Mouse (Mus musculus) cerebellum, postnatal 4 days (tissue): ENCODE measurements around the gene Olfr1240.

Experiments used
- DNase-seq, 2 experiments: peaks; one replicate each; pipeline ENCODE4 v3.0.0; 2022; ENCODE audit warnings: low spot score in 2 of 2, mixed read lengths in 1 of 2

Olfr1240 gene

DNA sequence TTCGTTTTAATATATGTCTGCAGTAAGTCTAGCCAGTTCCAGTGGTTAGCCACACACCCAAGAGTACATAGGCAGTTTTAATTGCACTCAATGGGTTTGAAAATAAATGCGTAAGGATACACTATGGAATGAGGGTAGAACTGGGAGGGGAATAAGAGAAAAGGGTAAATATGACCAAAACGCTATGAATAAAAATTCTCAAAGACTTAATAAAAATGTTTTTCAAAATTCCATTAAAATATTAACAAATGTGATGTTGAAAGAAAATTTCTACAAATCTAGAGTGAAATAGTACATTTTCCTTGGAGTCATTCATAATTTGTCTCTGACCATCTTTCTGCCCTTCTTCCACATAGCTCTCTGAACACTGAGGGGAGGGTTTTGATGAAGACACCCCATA, at the start of gene Olfr1240:
TSS of gene Olfr1240 (minus strand) at position 101 of the 400 bp plus-strand sequence.
- no peak for DNase-seq

- DNase-seq, result no peak
Observed at GRCm38 (mm10) chr2:89487026-89487425, 44.2 kb upstream of the Olfr1240 start, which contains the start of gene Olfr1241. Gene Olfr1241 (minus strand): TSS chr2:89487126.

DNA sequence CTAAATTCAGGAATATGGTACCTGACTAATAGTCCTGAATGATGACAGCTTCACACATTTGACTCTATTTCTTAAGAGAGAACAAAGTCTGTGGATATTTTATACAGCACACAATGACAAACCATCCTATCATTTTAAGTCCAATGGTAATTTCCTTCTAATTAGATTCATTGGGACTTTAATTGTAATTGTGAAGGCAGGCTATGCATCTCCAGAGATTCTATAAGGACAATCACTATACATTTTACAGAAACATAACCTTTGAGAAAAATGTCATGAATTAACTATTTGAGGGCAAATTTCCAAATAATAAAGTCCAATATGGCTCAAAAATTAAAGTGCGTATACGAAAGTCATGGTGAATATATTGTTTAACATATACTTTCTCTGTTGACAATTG, 22.5 kb downstream of the Olfr1240 start, which contains the start of gene Olfr1239:
TSS of gene Olfr1239 (minus strand) at position 101 of the 400 bp plus-strand sequence.
- DNase-seq, result no peak

GRCm38 (mm10) chr2:89414557-89414956, 28.2 kb downstream of the Olfr1240 start:
- DNase-seq, result no peak

DNA sequence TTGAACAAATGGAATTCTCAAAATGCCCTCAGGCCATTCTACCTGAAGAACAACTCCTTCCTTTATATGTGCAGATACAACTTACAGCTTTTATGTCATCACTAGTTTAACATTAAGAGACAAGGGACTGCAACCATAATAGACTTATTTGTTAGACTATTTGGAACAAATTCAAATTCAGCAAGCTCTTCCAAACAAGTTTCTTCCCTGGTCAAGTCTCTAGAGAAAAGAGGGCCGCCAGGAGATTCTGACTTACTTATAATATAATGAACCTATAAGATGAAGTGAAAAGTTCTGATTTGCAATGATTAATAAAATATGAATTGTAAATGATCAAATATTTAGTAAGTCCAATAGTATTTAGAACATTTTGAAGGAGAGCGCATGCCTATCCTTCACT, 33.2 kb downstream of the Olfr1240 start, which contains the start of gene Olfr1238:
TSS of gene Olfr1238 (minus strand) at position 101 of the 400 bp plus-strand sequence.
- no peak for DNase-seq

GRCm38 (mm10) chr2:89400882-89401281, 41.9 kb downstream of the Olfr1240 start:
- DNase-seq, result no peak
